Mouse (Mus musculus) frontal cortex, adult (tissue): Measurements from ENCODE around the gene Gtf2ird1.
"Not testable (repeated sequence)": the region's sequence is repeated elsewhere in the genome, so short reads cannot be mapped to it uniquely, and the experiment has no call there.

Experiments
- ATAC-seq: cut with Nextera tagmentation; 2 replicates; pipeline ENCODE4 v1.9.2; 2017; ENCODE audit warnings: mild to moderate bottlenecking, moderate library complexity, mixed read lengths; ENCODE audit not compliant: low TSS enrichment

Gene Gtf2ird1

GRCm38 (mm10) chr5:134475006-134475605 lies 18.6 kb upstream of the Gtf2ird1 start:
- no peak for ATAC-seq

DNA sequence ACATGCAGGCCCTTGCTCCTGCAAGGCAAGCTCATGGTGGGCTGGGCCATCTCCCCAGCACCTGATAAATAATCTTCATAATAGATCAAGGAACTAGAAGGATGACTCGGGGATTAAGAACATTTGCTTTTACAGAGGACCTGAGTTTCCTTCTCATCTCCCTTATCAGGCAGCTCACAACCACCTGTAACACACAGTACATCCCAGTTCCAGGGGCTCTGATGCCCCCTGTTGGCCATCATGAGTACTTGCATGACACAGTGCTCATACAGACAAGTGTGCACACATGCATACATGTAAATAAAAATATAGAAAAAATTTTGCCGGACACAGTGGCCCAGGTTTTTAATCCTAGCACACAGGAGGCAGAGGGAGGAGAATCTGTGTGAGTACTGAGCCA lies 17.4 kb upstream of the Gtf2ird1 start:
- no peak for ATAC-seq

- ATAC-seq = no peak
Measured at GRCm38 (mm10) chr5:134470538-134471169, 14.1 kb upstream of the Gtf2ird1 start.

DNA sequence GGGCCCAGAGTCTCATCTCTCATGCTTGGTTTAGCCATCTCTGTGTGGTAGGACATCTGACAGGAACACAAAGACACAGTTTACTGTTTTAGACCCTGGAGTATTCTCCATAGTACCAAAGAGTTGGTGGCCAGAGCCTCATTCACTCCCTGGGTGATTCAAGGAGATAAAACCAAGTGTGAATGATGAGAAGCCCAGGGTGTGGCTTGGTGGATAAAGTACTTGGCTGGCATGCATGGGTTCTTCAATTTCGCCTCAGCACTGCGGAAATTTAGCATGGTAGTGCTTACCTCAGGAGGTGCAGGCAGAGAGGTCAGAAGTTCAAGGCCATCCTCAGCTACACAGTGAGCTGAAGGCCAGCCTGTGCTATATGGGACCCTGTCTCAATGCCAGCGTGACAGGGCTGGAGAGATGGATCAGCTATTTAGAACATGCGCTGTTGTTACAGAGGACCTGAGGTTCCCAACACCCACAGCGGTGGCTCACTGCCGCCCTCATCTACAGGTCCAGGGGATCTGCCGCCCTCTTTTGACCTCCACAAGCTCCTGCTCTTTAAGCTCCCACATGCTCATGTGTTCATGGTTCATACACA lies 13.1 kb upstream of the Gtf2ird1 start:
- ATAC-seq = no peak

- peak; percentile 88 for ATAC-seq
Measured at GRCm38 (mm10) chr5:134468158-134468765, 11.7 kb upstream of the Gtf2ird1 start.

GRCm38 (mm10) chr5:134467030-134467549 lies 10.6 kb upstream of the Gtf2ird1 start:
- no peak for ATAC-seq

- ATAC-seq = peak; percentile 41
Measured at GRCm38 (mm10) chr5:134466296-134467029, 9.9 kb upstream of the Gtf2ird1 start.

- no peak for ATAC-seq
Measured at GRCm38 (mm10) chr5:134465197-134465596, 8.7 kb upstream of the Gtf2ird1 start.

GRCm38 (mm10) chr5:134464225-134464624 lies 7.7 kb upstream of the Gtf2ird1 start:
- ATAC-seq = no peak

GRCm38 (mm10) chr5:134462731-134463130 lies 6.2 kb upstream of the Gtf2ird1 start:
- ATAC-seq = no peak

DNA sequence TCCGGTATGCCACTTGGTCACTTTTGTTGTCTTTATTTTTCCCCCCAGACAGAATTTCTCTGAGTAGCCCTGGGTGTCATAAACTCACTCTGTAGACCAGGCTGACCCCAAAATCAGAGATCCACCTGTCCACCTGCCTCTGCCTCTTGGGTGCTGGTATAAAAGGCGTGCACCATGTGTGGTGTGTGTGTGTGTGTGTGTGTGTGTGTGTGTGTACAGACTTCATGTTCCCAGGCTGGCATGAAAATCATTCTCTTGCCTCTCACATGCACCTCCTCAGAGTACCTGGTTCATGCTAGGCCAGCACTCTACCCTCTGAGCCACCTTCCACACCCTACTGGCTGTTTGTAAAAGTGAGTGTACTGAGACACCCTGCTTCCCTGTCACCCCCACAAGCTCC lies 5.8 kb upstream of the Gtf2ird1 start:
- no peak for ATAC-seq

DNA sequence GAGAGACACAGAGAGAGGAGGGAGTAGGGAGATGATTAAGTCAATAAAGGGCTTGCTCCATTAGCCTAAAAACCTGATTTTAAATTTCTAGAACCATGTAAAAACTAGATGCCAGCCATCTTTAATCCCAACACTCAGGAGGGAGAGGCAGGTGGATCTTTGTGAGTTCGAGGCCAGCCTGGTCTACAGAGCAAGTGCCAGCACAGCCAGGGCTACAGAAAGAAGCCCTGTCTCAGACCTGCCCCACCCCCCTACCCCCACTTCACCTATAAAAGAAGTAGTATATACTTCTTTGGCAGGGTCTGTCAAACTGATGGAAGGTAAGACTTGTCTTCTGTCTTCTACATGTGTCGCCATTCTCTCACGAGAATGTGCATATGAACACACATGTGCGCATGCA lies 4.0 kb upstream of the Gtf2ird1 start:
- ATAC-seq = no peak

- ATAC-seq = no peak
Measured at GRCm38 (mm10) chr5:134459096-134459495, 2.6 kb upstream of the Gtf2ird1 start.

GRCm38 (mm10) chr5:134458416-134458815 lies 1.9 kb upstream of the Gtf2ird1 start:
- no peak for ATAC-seq

GRCm38 (mm10) chr5:134457371-134457770 lies 855 bp upstream of the Gtf2ird1 start:
- no peak for ATAC-seq

DNA sequence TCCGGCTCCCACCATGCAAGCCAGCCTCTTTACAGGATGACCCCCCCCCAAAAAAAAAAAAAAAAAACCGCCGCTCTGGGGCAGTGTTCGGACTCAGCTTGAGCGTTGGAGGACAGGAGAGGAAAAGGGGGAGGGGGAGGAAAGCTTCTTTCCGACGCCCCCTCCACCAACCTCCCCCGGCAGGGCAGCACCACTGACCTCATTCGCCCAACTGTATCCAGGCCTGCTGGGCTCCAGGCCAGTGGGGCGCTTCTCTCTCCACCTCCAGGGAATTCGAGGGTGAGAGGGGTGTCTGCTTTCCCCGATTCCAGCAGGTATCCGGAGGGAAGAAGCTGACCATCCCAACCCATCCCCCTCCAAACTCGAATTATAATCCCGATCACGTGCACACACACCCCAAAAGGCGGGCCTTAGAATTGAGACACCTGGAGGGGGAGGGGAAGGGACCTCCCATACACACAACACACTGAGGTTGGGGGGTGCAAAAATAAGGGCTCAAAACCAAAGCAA lies 547 bp downstream of the Gtf2ird1 start:
- ATAC-seq = no peak; the same call in 1 of the 2 replicates

DNA sequence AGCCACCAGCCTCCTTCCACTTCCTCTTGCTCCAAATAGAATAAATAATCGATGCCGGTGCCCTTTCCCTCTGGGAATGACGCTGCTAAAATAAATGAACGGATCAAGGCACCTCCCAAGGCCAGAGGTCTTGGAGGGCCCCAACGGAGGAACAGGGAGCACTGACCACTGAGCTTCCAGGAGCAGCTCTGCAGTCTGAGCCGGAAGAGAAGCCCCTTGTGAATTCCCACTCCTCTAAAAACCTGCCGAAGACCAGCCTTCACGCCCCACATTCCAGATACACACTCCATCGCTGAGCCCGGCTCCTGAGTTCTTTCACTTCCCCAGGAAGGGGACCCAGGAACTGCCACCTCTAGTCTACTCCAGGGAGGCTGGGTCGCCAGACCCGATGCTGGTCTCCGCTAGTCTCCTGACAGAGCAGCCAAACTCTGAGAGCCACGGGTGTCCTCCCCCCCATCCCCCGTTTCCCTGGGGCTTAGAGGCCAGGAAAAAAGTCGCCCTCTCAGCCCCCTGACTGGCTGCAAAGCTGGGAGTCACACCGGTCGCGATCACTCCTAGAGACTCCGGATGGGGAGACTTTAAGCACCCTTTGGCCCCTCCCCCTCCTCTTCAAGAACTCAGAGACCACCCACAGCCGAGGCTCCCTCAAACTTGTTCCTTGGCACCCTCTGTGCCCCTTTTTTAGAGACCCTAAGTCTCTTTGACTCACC lies 1.2 kb downstream of the Gtf2ird1 start:
- peak; percentile 13; the same call in 1 of the 2 replicates for ATAC-seq

DNA sequence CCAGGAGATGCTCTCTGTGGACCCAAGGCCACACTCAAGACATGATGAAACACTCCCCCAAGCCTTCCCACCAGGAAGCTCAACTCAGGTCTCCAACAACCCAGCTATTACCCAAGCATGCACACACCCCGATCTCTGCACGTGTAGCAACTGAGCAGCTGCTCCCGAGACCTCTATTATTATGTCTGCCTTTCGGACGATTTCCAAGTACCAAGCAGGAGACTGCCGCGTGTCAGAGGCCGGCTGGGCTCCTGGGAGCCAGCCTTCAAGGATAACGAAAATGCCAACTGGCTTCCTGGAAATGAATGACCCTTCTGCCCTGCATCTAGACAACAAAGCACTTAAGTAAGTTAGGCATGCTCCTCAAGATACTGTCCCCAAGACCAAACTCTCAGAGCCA lies 2.1 kb downstream of the Gtf2ird1 start:
- ATAC-seq = no peak

GRCm38 (mm10) chr5:134453577-134453976 lies 2.9 kb downstream of the Gtf2ird1 start:
- ATAC-seq = no peak

DNA sequence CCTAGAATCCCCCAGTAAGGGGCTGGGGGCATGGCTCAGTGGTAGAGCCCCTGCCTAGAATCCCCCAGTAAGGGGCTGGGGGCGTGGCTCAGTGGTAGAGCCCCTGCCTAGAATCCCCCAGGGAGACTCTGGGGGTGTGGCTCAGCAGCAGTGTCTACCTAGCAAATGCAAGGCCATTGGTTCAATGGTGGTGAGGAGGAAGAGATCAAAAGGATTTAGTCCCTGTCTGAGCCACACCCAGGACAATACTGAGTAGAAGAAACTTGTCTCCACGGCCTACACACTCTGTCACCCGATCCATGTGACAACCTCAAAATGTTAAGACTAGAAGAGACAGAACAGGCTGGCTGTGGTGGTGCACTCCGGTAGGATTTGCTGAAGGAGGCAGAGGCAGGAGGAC lies 9.8 kb downstream of the Gtf2ird1 start:
- not testable (repeated sequence) for ATAC-seq

DNA sequence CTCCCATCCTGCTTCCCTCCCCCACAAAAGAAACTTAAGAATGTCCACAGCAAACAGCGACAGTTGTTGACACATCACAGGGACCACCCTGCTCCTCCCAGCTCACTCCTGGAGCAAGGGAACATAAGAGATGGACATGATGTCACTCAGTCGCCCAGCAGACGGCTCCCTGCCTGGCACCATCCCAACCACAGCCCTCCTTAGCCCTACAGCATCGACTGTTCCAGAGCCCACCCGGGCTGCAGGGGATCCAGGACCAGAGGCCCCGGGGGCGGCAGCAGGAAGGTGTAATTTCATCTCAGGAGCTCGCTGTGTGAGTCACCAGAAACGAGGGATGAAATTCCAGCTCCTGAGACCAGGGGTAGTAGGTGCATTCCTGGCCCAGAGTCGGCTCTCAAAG lies 10.6 kb downstream of the Gtf2ird1 start:
- ATAC-seq = no peak
